Mouse (Mus musculus): ENCODE data around the gene Ndn. TPM values are rescaled to one million over a fixed set of nuclear protein-coding genes. Genes with fewer than 3 reads are reported as not detected.

The Ndn gene
- polyA plus RNA-seq (2014; fragmentation: Nextera tagmentation; extraction: Ambion mirVana), result 536 and 618 TPM in 2 replicates

- Histone ChIP-seq H3K9ac (no peak within 1 kb of the TSS), H3K27me3 (ENCODE audit: control insufficient read depth, insufficient read depth, low read length) (no peaks in the 10 kb centered on the region), H3K27ac (no peak within 1 kb of the TSS), H3K9me3 (ENCODE audit: control insufficient read depth, low read length) (peaks cover 9% of the 10 kb centered on the region; the same call in 1 of the 2 replicates), H3K4me2 (replicated peaks) (no peak within 1 kb of the TSS), H3K36me3 (replicated peaks; ENCODE audit: control insufficient read depth, insufficient read depth) (no peaks in the 10 kb centered on the region), H3K4me3 (replicated peaks; ENCODE audit: low read length) (no peak within 1 kb of the TSS), H3K4me1 (replicated peaks; ENCODE audit: control insufficient read depth, insufficient read depth, low read length) (peaks cover 10% of the 10 kb centered on the region; the same call in 1 of the 2 replicates)
- ATAC-seq (ENCODE audit: low FRiP score), result no peak
- DNase-seq (ENCODE audit: low spot score), result no peak
- WGBS, result 55% methylated on average over 1 of the region's 1 CpGs
These were observed at the start of gene Ndn for GRCm38 (mm10) chr7:62346269-62346668. TSS of gene Ndn (plus strand) at chr7:62346569.

GRCm38 (mm10) chr7:62302451-62302850 is 43.9 kb upstream of the Ndn start:
- H3K4me1 ChIP-seq (replicated peaks; ENCODE audit: control insufficient read depth, insufficient read depth, low read length), result peaks cover 4% of the 10 kb centered on the region; the same call in 1 of the 2 replicates
- H3K4me2 ChIP-seq (replicated peaks), result no peak overlapping the region
- H3K9ac ChIP-seq, result no peak overlapping the region
- 65% methylated on average over 3 of the region's 3 CpGs for WGBS
- no peaks in the 10 kb centered on the region for H3K27me3 ChIP-seq (ENCODE audit: control insufficient read depth, insufficient read depth, low read length)
- no peak overlapping the region for H3K4me3 ChIP-seq (replicated peaks; ENCODE audit: low read length)
- H3K9me3 ChIP-seq (ENCODE audit: control insufficient read depth, low read length), result no peaks in the 10 kb centered on the region
- no peak overlapping the region for H3K27ac ChIP-seq
- DNase-seq (ENCODE audit: low spot score), result no peak
- ATAC-seq (ENCODE audit: low FRiP score), result no peak
- no peaks in the 10 kb centered on the region for H3K36me3 ChIP-seq (replicated peaks; ENCODE audit: control insufficient read depth, insufficient read depth)

GRCm38 (mm10) chr7:62306896-62307614 is 39.3 kb upstream of the Ndn start:
- DNase-seq (ENCODE audit: low spot score) (no peak), ATAC-seq (ENCODE audit: low FRiP score) (peak; percentile 78; the same call in 1 of the 2 replicates)
- peak overlapping the region; percentile 69 for H3K27ac ChIP-seq
- 0 out of 2 replicates have a peak, but pooled peaks cover 4% of the 10 kb centered on the region for H3K9me3 ChIP-seq (ENCODE audit: control insufficient read depth, low read length)
- H3K9ac ChIP-seq, result peak overlapping the region; percentile 16; the same call in 1 of the 2 replicates
- no peak overlapping the region for H3K4me3 ChIP-seq (replicated peaks; ENCODE audit: low read length)
- 32% methylated on average over 6 of the region's 6 CpGs for WGBS
- H3K4me2 ChIP-seq (replicated peaks), result no peak overlapping the region
- H3K4me1 ChIP-seq (replicated peaks; ENCODE audit: control insufficient read depth, insufficient read depth, low read length), result peaks cover 4% of the 10 kb centered on the region; the same call in 1 of the 2 replicates
- no peaks in the 10 kb centered on the region for H3K36me3 ChIP-seq (replicated peaks; ENCODE audit: control insufficient read depth, insufficient read depth)
- H3K27me3 ChIP-seq (ENCODE audit: control insufficient read depth, insufficient read depth, low read length), result no peaks in the 10 kb centered on the region

GRCm38 (mm10) chr7:62316793-62317192 is 29.6 kb upstream of the Ndn start:
- DNase-seq (ENCODE audit: low spot score) (no peak), ATAC-seq (ENCODE audit: low FRiP score) (no peak)
- Histone ChIP-seq H3K9me3 (ENCODE audit: control insufficient read depth, low read length) (no peaks in the 10 kb centered on the region), H3K4me2 (replicated peaks) (no peak overlapping the region), H3K9ac (no peak overlapping the region), H3K4me1 (replicated peaks; ENCODE audit: control insufficient read depth, insufficient read depth, low read length) (no peaks in the 10 kb centered on the region), H3K4me3 (replicated peaks; ENCODE audit: low read length) (no peak overlapping the region), H3K36me3 (replicated peaks; ENCODE audit: control insufficient read depth, insufficient read depth) (no peaks in the 10 kb centered on the region), H3K27me3 (ENCODE audit: control insufficient read depth, insufficient read depth, low read length) (no peaks in the 10 kb centered on the region), H3K27ac (no peak overlapping the region)
- WGBS, result 81% methylated on average over 5 of the region's 5 CpGs

GRCm38 (mm10) chr7:62345411-62345810 is 958 bp upstream of the Ndn start:
- H3K9me3 ChIP-seq (ENCODE audit: control insufficient read depth, low read length), result peaks cover 9% of the 10 kb centered on the region; the same call in 1 of the 2 replicates
- no peaks in the 10 kb centered on the region for H3K27me3 ChIP-seq (ENCODE audit: control insufficient read depth, insufficient read depth, low read length)
- no peaks in the 10 kb centered on the region for H3K36me3 ChIP-seq (replicated peaks; ENCODE audit: control insufficient read depth, insufficient read depth)
- WGBS, result 28% methylated on average over 1 of the region's 1 CpGs
- DNase-seq (ENCODE audit: low spot score) (no peak), ATAC-seq (ENCODE audit: low FRiP score) (no peak)
- no peak overlapping the region for H3K27ac ChIP-seq
- peaks cover 9% of the 10 kb centered on the region; the same call in 1 of the 2 replicates for H3K4me1 ChIP-seq (replicated peaks; ENCODE audit: control insufficient read depth, insufficient read depth, low read length)
- no peak overlapping the region for H3K4me3 ChIP-seq (replicated peaks; ENCODE audit: low read length)
- H3K9ac ChIP-seq, result no peak overlapping the region
- no peak overlapping the region for H3K4me2 ChIP-seq (replicated peaks)

GRCm38 (mm10) chr7:62348106-62348803 is 1.9 kb downstream of the Ndn start:
- peak overlapping the region; percentile 84 for H3K9ac ChIP-seq
- ATAC-seq (ENCODE audit: low FRiP score), result peak; percentile 93
- peaks cover 10% of the 10 kb centered on the region; the same call in 1 of the 2 replicates for H3K4me1 ChIP-seq (replicated peaks; ENCODE audit: control insufficient read depth, insufficient read depth, low read length)
- H3K4me3 ChIP-seq (replicated peaks; ENCODE audit: low read length), result peak overlapping the region; percentile 54
- WGBS, result 15% methylated on average over 42 of the region's 42 CpGs
- DNase-seq (ENCODE audit: low spot score), result peak; percentile 85
- peak overlapping the region; percentile 77 for H3K4me2 ChIP-seq (replicated peaks)
- H3K27me3 ChIP-seq (ENCODE audit: control insufficient read depth, insufficient read depth, low read length), result no peaks in the 10 kb centered on the region
- no peaks in the 10 kb centered on the region for H3K36me3 ChIP-seq (replicated peaks; ENCODE audit: control insufficient read depth, insufficient read depth)
- H3K27ac ChIP-seq, result peak overlapping the region; percentile 88
- H3K9me3 ChIP-seq (ENCODE audit: control insufficient read depth, low read length), result peaks cover 9% of the 10 kb centered on the region; the same call in 1 of the 2 replicates

- ATAC-seq (ENCODE audit: low FRiP score), result no peak; the same call in none of the 2 replicates
- Histone ChIP-seq H3K36me3 (replicated peaks; ENCODE audit: control insufficient read depth, insufficient read depth) (no peaks in the 10 kb centered on the region), H3K4me3 (replicated peaks; ENCODE audit: low read length) (peak overlapping the region; percentile 54), H3K9ac (peak overlapping the region; percentile 84), H3K9me3 (ENCODE audit: control insufficient read depth, low read length) (peaks cover 9% of the 10 kb centered on the region; the same call in 1 of the 2 replicates), H3K27me3 (ENCODE audit: control insufficient read depth, insufficient read depth, low read length) (no peaks in the 10 kb centered on the region), H3K4me2 (replicated peaks) (peak overlapping the region; percentile 77), H3K4me1 (replicated peaks; ENCODE audit: control insufficient read depth, insufficient read depth, low read length) (peaks cover 10% of the 10 kb centered on the region; the same call in 1 of the 2 replicates), H3K27ac (peak overlapping the region; percentile 88)
- DNase-seq (ENCODE audit: low spot score), result no peak
- WGBS, result 30% methylated on average over 17 of the region's 17 CpGs
These were observed 2.4 kb downstream of the Ndn start for GRCm38 (mm10) chr7:62348804-62349190.

- no peak overlapping the region for H3K4me3 ChIP-seq (replicated peaks; ENCODE audit: low read length)
- 45% methylated on average over 8 of the region's 8 CpGs for whole genome bisulfite sequencing
- 0 out of 2 replicates have a peak overlapping the region, but pooled peaks have one; percentile 2 for H3K27ac ChIP-seq
- ATAC-seq (ENCODE audit: low FRiP score) (no peak), DNase-seq (ENCODE audit: low spot score) (no peak)
- H3K4me1 ChIP-seq (replicated peaks; ENCODE audit: control insufficient read depth, insufficient read depth, low read length), result peaks cover 10% of the 10 kb centered on the region; the same call in 1 of the 2 replicates
- no peak overlapping the region for H3K9ac ChIP-seq
- no peaks in the 10 kb centered on the region for H3K36me3 ChIP-seq (replicated peaks; ENCODE audit: control insufficient read depth, insufficient read depth)
- peaks cover 9% of the 10 kb centered on the region; the same call in 1 of the 2 replicates for H3K9me3 ChIP-seq (ENCODE audit: control insufficient read depth, low read length)
- no peaks in the 10 kb centered on the region for H3K27me3 ChIP-seq (ENCODE audit: control insufficient read depth, insufficient read depth, low read length)
- H3K4me2 ChIP-seq (replicated peaks), result peak overlapping the region; percentile 5; the same call in 1 of the 2 replicates
These were observed 4.9 kb downstream of the Ndn start for GRCm38 (mm10) chr7:62351266-62351665.

GRCm38 (mm10) chr7:62365039-62365636 is 18.8 kb downstream of the Ndn start:
- H3K9me3 ChIP-seq (ENCODE audit: control insufficient read depth, low read length), result 0 out of 2 replicates have a peak, but pooled peaks cover 5% of the 10 kb centered on the region
- H3K4me2 ChIP-seq (replicated peaks), result peak overlapping the region; percentile 47
- 47% methylated on average over 7 of the region's 7 CpGs for whole genome bisulfite sequencing
- H3K36me3 ChIP-seq (replicated peaks; ENCODE audit: control insufficient read depth, insufficient read depth), result no peaks in the 10 kb centered on the region
- DNase-seq (ENCODE audit: low spot score), result peak; percentile 54
- no peaks in the 10 kb centered on the region for H3K4me1 ChIP-seq (replicated peaks; ENCODE audit: control insufficient read depth, insufficient read depth, low read length)
- peak overlapping the region; percentile 65 for H3K9ac ChIP-seq
- peak overlapping the region; percentile 26 for H3K4me3 ChIP-seq (replicated peaks; ENCODE audit: low read length)
- no peaks in the 10 kb centered on the region for H3K27me3 ChIP-seq (ENCODE audit: control insufficient read depth, insufficient read depth, low read length)
- peak; percentile 87 for ATAC-seq (ENCODE audit: low FRiP score)
- H3K27ac ChIP-seq, result peak overlapping the region; percentile 93
